Mouse (Mus musculus) CH12.LX (cell line): Measurements from ENCODE around the gene Akap7. TPM values are rescaled to one million over a fixed set of nuclear protein-coding genes. Genes with fewer than 3 reads are reported as not detected.

Source experiments
- DNase-seq: peaks from one replicate; pipeline ENCODE4 v3.0.0-alpha.2; 2013; ENCODE audit errors: extremely low read depth
- H3K27ac ChIP-seq: 2 replicates; pipeline ENCODE4 v1.5.1; 2012; ENCODE audit warnings: low read depth, mild to moderate bottlenecking, control low read depth, moderate library complexity; ENCODE audit not compliant: insufficient read depth
- H3K27me3 ChIP-seq: replicated peaks from 2 replicates; pipeline ENCODE3; 2012; ENCODE audit warnings: inconsistent platforms
- H3K36me3 ChIP-seq, 2 experiments: replicated peaks in 1 of 2; 2 replicates each; pipeline versions ENCODE3 to v1.6.1; 2012; ENCODE audit warnings: inconsistent platforms in 1 of 2, low read length in 1 of 2, mild to moderate bottlenecking in 1 of 2, mixed read lengths in 1 of 2, moderate library complexity in 1 of 2; ENCODE audit not compliant: control insufficient read depth in 1 of 2, insufficient read depth in 1 of 2
- H3K4me1 ChIP-seq, 2 experiments: 2 replicates each; pipeline ENCODE4 v1.6.1; 2012; ENCODE audit warnings: inconsistent platforms in 1 of 2, moderate library complexity in 1 of 2; ENCODE audit not compliant: insufficient read depth in 2 of 2, control insufficient read depth in 1 of 2
- H3K4me2 ChIP-seq: 2 replicates; pipeline ENCODE4 v1.6.1; 2012; ENCODE audit warnings: low read depth, mild to moderate bottlenecking, control low read depth; ENCODE audit not compliant: poor library complexity, insufficient read depth, severe bottlenecking
- H3K4me3 ChIP-seq, 3 experiments: fragments of 150-350 bp in 1 of 3; sonication (generic) in 1 of 3; replicated peaks in 1 of 3; 2 replicates each; pipeline versions ENCODE3 to v1.5.1; 2011 to 2012; ENCODE audit warnings: low read depth in 2 of 3, low read length in 2 of 3, mild to moderate bottlenecking in 2 of 3, moderate library complexity in 2 of 3, control low read depth in 1 of 3, improper control_type of control experiment in 1 of 3, inconsistent platforms in 1 of 3, mixed read lengths in 1 of 3; ENCODE audit not compliant: poor library complexity in 1 of 3
- H3K79me2 ChIP-seq: replicated peaks from 2 replicates; pipeline ENCODE4 v1.6.1; 2012; ENCODE audit warnings: mild to moderate bottlenecking, moderate library complexity; ENCODE audit not compliant: control insufficient read depth, poor library complexity, insufficient read depth, severe bottlenecking; ENCODE audit errors: extremely low read depth
- H3K9ac ChIP-seq: 2 replicates; pipeline ENCODE4 v1.6.1; 2012; ENCODE audit warnings: low read depth, mild to moderate bottlenecking, control low read depth, moderate library complexity; ENCODE audit not compliant: insufficient read depth
- H3K9me3 ChIP-seq: replicated peaks from 2 replicates; pipeline ENCODE3; 2012; ENCODE audit warnings: low read length, inconsistent platforms, mixed read lengths
- BHLHE40 ChIP-seq: IDR thresholded peaks from 2 replicates; pipeline ENCODE4 v1.6.1; 2011; ENCODE audit warnings: mild to moderate bottlenecking, low read depth, low read length, improper control_type of control experiment
- CHD2 ChIP-seq: IDR thresholded peaks from 2 replicates; pipeline ENCODE4 v1.6.1; 2011; ENCODE audit warnings: low read length, improper control_type of control experiment
- ELF1 ChIP-seq: IDR thresholded peaks from 2 replicates; pipeline ENCODE4 v1.6.1; 2014; ENCODE audit warnings: low read depth, mild to moderate bottlenecking, inconsistent platforms, low read length, improper control_type of control experiment
- EP300 ChIP-seq: IDR thresholded peaks from 2 replicates; pipeline ENCODE4 v1.6.1; 2011; ENCODE audit warnings: low read length, improper control_type of control experiment
- IRF4 ChIP-seq: IDR thresholded peaks from 2 replicates; pipeline ENCODE4 v1.6.1; 2014; ENCODE audit warnings: low read depth, mild to moderate bottlenecking, inconsistent platforms, low read length, improper control_type of control experiment
- KAT2A ChIP-seq: IDR thresholded peaks from 2 replicates; pipeline ENCODE4 v1.6.1; 2012; ENCODE audit warnings: low read length, improper control_type of control experiment, inconsistent platforms; ENCODE audit not compliant: insufficient replicate concordance
- MAFK ChIP-seq: IDR thresholded peaks from 2 replicates; pipeline ENCODE4 v1.6.1; 2011; ENCODE audit warnings: low read length, improper control_type of control experiment; ENCODE audit not compliant: insufficient replicate concordance
- MAX ChIP-seq: IDR thresholded peaks from 2 replicates; pipeline ENCODE4 v1.6.1; 2011; ENCODE audit warnings: low read length, improper control_type of control experiment
- MXI1 ChIP-seq: IDR thresholded peaks from 2 replicates; pipeline ENCODE4 v1.6.1; 2011; ENCODE audit warnings: mild to moderate bottlenecking, low read depth, low read length, improper control_type of control experiment
- NRF1 ChIP-seq: IDR thresholded peaks from 2 replicates; pipeline ENCODE4 v1.6.1; 2014; ENCODE audit warnings: low read depth, mild to moderate bottlenecking, inconsistent platforms, low read length, improper control_type of control experiment, moderate library complexity
- POLR2A ChIP-seq: IDR thresholded peaks from 2 replicates; pipeline ENCODE4 v1.6.1; 2011; ENCODE audit warnings: low read depth, mild to moderate bottlenecking, improper control_type of control experiment, low read length
- POLR2AphosphoS2 ChIP-seq: IDR thresholded peaks from 2 replicates; pipeline ENCODE4 v1.6.1; 2011; ENCODE audit warnings: low read depth, low read length, improper control_type of control experiment
- RAD21 ChIP-seq: IDR thresholded peaks from 2 replicates; pipeline ENCODE4 v1.6.1; 2011; ENCODE audit warnings: low read depth, mild to moderate bottlenecking, low read length, improper control_type of control experiment, moderate library complexity
- SIN3A ChIP-seq: IDR thresholded peaks from 2 replicates; pipeline ENCODE4 v1.6.1; 2012; ENCODE audit warnings: low read length, improper control_type of control experiment, inconsistent platforms
- UBTF ChIP-seq: IDR thresholded peaks from 2 replicates; pipeline ENCODE4 v1.6.1; 2012; ENCODE audit warnings: low read depth, mild to moderate bottlenecking, inconsistent platforms, low read length, improper control_type of control experiment, moderate library complexity
- USF1 ChIP-seq: IDR thresholded peaks from 2 replicates; pipeline ENCODE4 v1.6.1; 2014; ENCODE audit warnings: low read depth, mild to moderate bottlenecking, inconsistent platforms, low read length, improper control_type of control experiment
- ZKSCAN1 ChIP-seq: IDR thresholded peaks from 2 replicates; pipeline ENCODE4 v1.6.1; 2012; ENCODE audit warnings: low read depth, inconsistent platforms, low read length, improper control_type of control experiment, borderline replicate concordance
- ZMIZ1 ChIP-seq: IDR thresholded peaks from 2 replicates; pipeline ENCODE4 v1.6.1; 2012; ENCODE audit warnings: low read depth, mild to moderate bottlenecking, inconsistent platforms, low read length, improper control_type of control experiment
- dilution Hi-C: fragments of 300-500 bp; cut with MboI; formaldehyde crosslinking; loops from 2 replicates; pipeline ENCODE4 v1.14.3; 2020; ENCODE audit warnings: low sequenced_read_pairs; ENCODE audit not compliant: extremely low pct_unique_long_range_greater_than_20kb, extremely low pct_ligation_motif_present
- in situ Hi-C: fragments of 300-500 bp; cut with MboI; formaldehyde crosslinking; loops from 3 replicates; pipeline ENCODE4 v1.14.3; 2019; ENCODE audit warnings: low sequenced_read_pairs, low pct_ligation_motif_present, low pct_unique_long_range_greater_than_20kb, mixed read lengths
- polyA plus RNA-seq: library from polyadenylated mRNA; unstranded; fragments of >175 nt; gene quantifications from 2 replicates; pipeline ENCODE4 v1.2.1, GENCODE M21; 2012; ENCODE audit warnings: low read depth; ENCODE audit not compliant: insufficient read length
- total RNA-seq, 2 experiments: library from RNA; depleted of rRNA; stranded (reverse); fragments of 300-350 nt in 1 of 2; fragments of >200 nt in 1 of 2; gene quantifications; 2 replicates each; pipeline ENCODE4 v1.2.3; 2012 to 2014

Gene Akap7
- total and polyA plus RNA-seq, 3 experiments: 6.2 to 12.1 (median 7.1) TPM

DNA sequence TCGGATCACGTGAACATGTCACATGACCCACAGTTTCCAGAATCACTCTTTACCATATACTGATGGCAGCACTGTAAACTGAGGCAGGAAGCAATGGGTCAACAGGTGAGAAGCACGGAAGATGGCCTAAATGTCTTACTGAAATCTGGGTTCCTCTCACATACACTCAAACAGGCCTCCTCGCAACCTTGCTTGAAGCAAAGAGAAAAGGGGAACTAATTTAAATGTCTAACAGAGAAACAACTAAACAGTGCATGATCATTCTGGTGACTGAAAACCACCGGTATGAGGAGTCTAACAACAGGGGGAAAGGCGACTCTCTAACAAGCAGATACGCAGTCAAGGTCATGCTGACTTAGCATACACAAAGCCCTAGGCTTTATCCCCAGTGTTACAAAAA, 12.7 kb downstream of the Akap7 start:
- Histone ChIP-seq H3K4me2 (no peak overlapping the region), H3K4me1 (peaks cover 5 to 27% of the 10 kb centered on the region in 2 experiments), H3K27me3 (no peaks in the 10 kb centered on the region), H3K9ac (no peak overlapping the region)
- DNase-seq: no peak
- TF ChIP-seq ELF1 (no peak), USF1 (peak; percentile 28; the same call in 1 of the 2 replicates)
- TF ChIP-seq, all 38 proteins: peak for 1
- Histone ChIP-seq H3K9me3 (no peaks in the 10 kb centered on the region), H3K36me3 (peaks cover 0 to 3% of the 10 kb centered on the region in 2 experiments), H3K79me2 (no peaks in the 10 kb centered on the region), H3K27ac (no peak overlapping the region), H3K4me3 (no peak overlapping the region)
- dilution Hi-C loops: no loop called here
- in situ Hi-C loops: loop anchor here (5.0 kb wide), 1 partner anchor 72 kb away; no protein-coding TSS in a partner anchor

DNA sequence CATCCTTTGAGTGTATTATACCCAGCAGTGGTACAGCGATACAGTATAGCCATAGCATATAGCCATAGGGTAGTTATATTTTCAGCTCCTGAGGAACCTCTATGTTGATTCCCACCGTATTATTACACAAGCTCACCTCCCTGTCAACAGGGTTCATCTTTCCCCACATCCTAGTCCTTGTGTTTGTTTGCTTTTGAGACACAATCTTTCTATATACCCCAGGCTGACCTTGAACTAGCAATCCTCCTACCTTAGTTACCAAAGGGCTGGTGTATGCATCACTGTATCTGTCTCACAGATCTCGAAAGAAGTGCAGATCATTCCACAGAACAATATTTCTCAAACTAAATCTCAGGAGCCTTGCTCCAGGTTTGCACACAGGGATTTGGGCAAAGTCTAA, 13.9 kb downstream of the Akap7 start:
- Histone ChIP-seq H3K27ac (no peak overlapping the region), H3K9ac (no peak overlapping the region), H3K79me2 (no peaks in the 10 kb centered on the region), H3K27me3 (no peaks in the 10 kb centered on the region), H3K4me2 (no peak overlapping the region), H3K4me3 (no peak overlapping the region), H3K4me1 (peaks cover 5 to 23% of the 10 kb centered on the region in 2 experiments), H3K9me3 (no peaks in the 10 kb centered on the region), H3K36me3 (peaks cover 0 to 3% of the 10 kb centered on the region in 2 experiments)
- dilution Hi-C loops (no loop called here), in situ Hi-C loops (loop anchor here (5.0 kb wide), 1 partner anchor 74 kb away; no protein-coding TSS in a partner anchor)
- TF ChIP-seq POLR2AphosphoS2: no peak
- TF ChIP-seq MAFK: no peak
- TF ChIP-seq KAT2A: no peak
- TF ChIP-seq ZKSCAN1: no peak
- no peak for TF ChIP-seq IRF4
- no peak for TF ChIP-seq BHLHE40
- TF ChIP-seq MAX: no peak
- TF ChIP-seq SIN3A: no peak
- no peak for TF ChIP-seq ELF1
- DNase-seq: no peak

DNA sequence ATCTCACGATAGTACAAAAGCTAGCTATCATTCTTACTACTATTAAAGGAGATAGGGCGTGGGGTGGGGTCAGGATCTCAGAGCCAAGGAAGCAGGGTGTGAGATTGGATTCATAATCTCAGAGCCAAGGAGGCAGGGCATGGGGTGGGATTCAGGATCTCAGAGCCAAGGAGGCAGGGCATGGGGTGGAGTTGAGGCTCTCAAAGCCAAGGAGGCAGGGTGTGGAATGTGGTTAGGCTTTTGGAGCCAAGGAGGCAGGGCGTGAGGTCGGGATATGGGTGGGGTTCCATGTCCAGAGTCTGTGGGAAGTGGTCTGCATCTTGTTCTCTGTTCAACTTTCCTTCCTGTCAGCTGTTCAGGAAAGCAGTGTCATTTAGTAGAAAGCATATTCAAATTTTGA, 16.6 kb downstream of the Akap7 start:
- TF ChIP-seq EP300 (no peak), CHD2 (no peak), NRF1 (no peak), POLR2A (no peak), MXI1 (no peak), ZMIZ1 (no peak), RAD21 (no peak), KAT2A (no peak), UBTF (no peak)
- in situ Hi-C loops: loop anchor here (5.0 kb wide), 1 partner anchor 76 kb away; no protein-coding TSS in a partner anchor
- dilution Hi-C loops: no loop called here

More for the DNA sequence above, 16.6 kb downstream of the Akap7 start:
- peaks cover 5 to 14% of the 10 kb centered on the region in 2 experiments; a peak in 3 of 4 replicates for H3K4me1 ChIP-seq
- no peak overlapping the region for H3K4me2 ChIP-seq
- H3K27me3 ChIP-seq: no peaks in the 10 kb centered on the region
- no peaks in the 10 kb centered on the region for H3K79me2 ChIP-seq
- no peak overlapping the region for H3K27ac ChIP-seq
- H3K9me3 ChIP-seq: no peaks in the 10 kb centered on the region
- H3K36me3 ChIP-seq: peaks cover 0 to 3% of the 10 kb centered on the region in 2 experiments
- no peak for DNase-seq
- H3K9ac ChIP-seq: no peak overlapping the region
- no peak overlapping the region for H3K4me3 ChIP-seq
